Mouse (Mus musculus) stomach, postnatal 0 days (tissue): ENCODE measurements around the gene Nr1h3.

ENCODE experiments used
- CTCF ChIP-seq: IDR thresholded peaks from 2 replicates; pipeline ENCODE4 v1.5.1; 2016; ENCODE audit warnings: antibody characterized with exemption, low read depth, mild to moderate bottlenecking, moderate library complexity
- EP300 ChIP-seq: optimal IDR thresholded peaks from 2 replicates; pipeline ENCODE3; 2016; ENCODE audit warnings: antibody characterized with exemption

DNA sequence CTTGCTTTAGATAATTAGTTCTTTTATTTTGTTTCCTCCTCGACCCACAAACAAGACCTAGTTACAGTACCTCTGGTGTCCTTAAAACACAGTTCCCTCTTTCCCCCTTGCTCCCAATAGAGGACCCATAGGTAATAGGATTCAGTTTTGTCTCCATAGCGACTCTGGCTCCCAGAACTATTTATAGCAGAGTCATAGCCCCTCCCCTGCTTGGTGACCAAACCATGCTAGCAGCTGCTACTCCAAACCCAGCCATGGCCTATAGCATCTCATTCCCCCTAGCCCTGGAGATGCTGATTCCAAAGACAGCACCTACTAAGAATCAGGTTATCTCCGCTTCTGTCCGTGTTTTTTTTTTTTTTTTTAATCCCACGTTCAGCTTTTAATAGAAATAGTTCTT lies 21.9 kb downstream of the Nr1h3 start:
- TF ChIP-seq EP300 (no peak), CTCF (no peak)
